19 mouse cellular contexts compared by ENCODE assay signal in genomic region chr11:59815482-59816065, GRCm38 (mm10). TPM values are rescaled to one million over a fixed set of nuclear protein-coding genes. Genes with fewer than 3 reads are reported as not detected.
"Had no signal": no experiment of that assay in that cellular context is flagged by ENCODE, and none has a peak within 500 bp of the region (broad histone marks: within the 10 kb centered on the region; RNA-seq: fewer than 3 reads in every experiment).

No protein-coding gene starts in this region.

- H3K9me3 ChIP-seq: midbrain, embryonic 10.5 days; midbrain, embryonic 12.5 days; neural tube, embryonic 13.5 days; neural tube, embryonic 15.5 days had no signal

- H3K27me3 ChIP-seq: midbrain, embryonic 12.5 days; neural tube, embryonic 13.5 days; neural tube, embryonic 15.5 days had no signal

- H3K27ac ChIP-seq: midbrain, embryonic 10.5 days; midbrain, embryonic 12.5 days; neural tube, embryonic 13.5 days; neural tube, embryonic 15.5 days had no signal

- H3K4me3 ChIP-seq: midbrain, embryonic 10.5 days; midbrain, embryonic 12.5 days; myocyte; neural tube, embryonic 13.5 days; neural tube, embryonic 15.5 days had no signal

- DNase-seq: lung, adult 18-20 months; lung, embryonic 14.5 days; lung, postnatal 10 days; lung, postnatal 4 days; midbrain, embryonic 14.5 days; retina, postnatal 1 day; right cerebral cortex, adult 18-20 months; right cerebral cortex, postnatal 25 days; right cerebral cortex, postnatal 4 days; spleen, adult 18-20 months; thymus, adult 18-20 months; thymus, postnatal 14 days; thymus, postnatal 36 days had no signal

- H3K4me2 ChIP-seq: lung, embryonic 14.5 days; midbrain, embryonic 12.5 days; neural tube, embryonic 13.5 days; neural tube, embryonic 15.5 days had no signal

- H3K9ac ChIP-seq: lung, embryonic 14.5 days; midbrain, embryonic 12.5 days; neural tube, embryonic 13.5 days; neural tube, embryonic 15.5 days had no signal

RNA-seq across cellular contexts. Expression of gene Pld6, which starts 28.1 kb away (rescaled TPM):
- total RNA-seq: megakaryocyte, adult 5-6 weeks had no signal
